In the genomic region with DNA sequence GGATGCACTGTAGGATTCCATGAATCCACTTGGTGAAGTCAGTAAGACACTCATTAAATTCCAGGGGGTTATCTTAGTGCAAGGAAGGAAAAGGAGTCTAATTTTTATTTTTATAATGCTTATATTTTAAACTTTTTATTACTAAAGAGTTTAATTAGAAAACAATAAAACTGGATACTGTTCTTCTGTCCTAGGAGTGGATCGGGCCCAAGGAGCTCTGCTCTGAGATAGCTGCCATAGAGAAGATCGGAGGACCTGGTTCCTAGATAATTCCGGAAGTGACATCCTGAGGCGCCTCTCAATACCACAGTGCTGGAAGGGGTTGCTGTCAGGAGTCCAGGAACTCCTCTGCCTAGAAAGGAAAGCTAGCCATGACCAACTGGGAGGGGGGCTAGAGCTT, we compare ENCODE assay signal across 45 mouse cellular contexts. TPM values are rescaled to one million over a fixed set of nuclear protein-coding genes. Genes with fewer than 3 reads are reported as not detected.
"Had no signal": no experiment of that assay in that cellular context is flagged by ENCODE, and none has a peak within 500 bp of the region (broad histone marks: within the 10 kb centered on the region; RNA-seq: fewer than 3 reads in every experiment).

TSS of gene Gm5622 (plus strand) at position 301 of the 400 bp plus-strand sequence.

- ATAC-seq: liver, postnatal 0 days; lung, postnatal 0 days; midbrain, embryonic 13.5 days; midbrain, embryonic 15.5 days; midbrain, embryonic 16.5 days had no signal

- H3K9ac ChIP-seq: limb, embryonic 12.5 days; limb, embryonic 13.5 days; limb, embryonic 15.5 days; liver, embryonic 14.5 days; liver, embryonic 15.5 days; liver, postnatal 0 days; lung, embryonic 14.5 days; lung, embryonic 15.5 days; midbrain, embryonic 12.5 days; midbrain, embryonic 13.5 days; midbrain, embryonic 15.5 days had no signal

- H3K4me1 ChIP-seq: limb, embryonic 10.5 days; limb, embryonic 12.5 days; limb, embryonic 13.5 days; limb, embryonic 15.5 days; liver, embryonic 15.5 days; lung, embryonic 15.5 days; megakaryocyte, embryonic 14.5 days; midbrain, embryonic 10.5 days; midbrain, embryonic 12.5 days; midbrain, embryonic 13.5 days; midbrain, embryonic 15.5 days had no signal

- H3K9me3 ChIP-seq: limb, embryonic 10.5 days; limb, embryonic 12.5 days; limb, embryonic 13.5 days; limb, embryonic 15.5 days; liver, embryonic 15.5 days; lung, embryonic 15.5 days; megakaryocyte, embryonic 14.5 days; midbrain, embryonic 10.5 days; midbrain, embryonic 12.5 days; midbrain, embryonic 13.5 days; midbrain, embryonic 15.5 days had no signal

- H3K36me3 ChIP-seq: limb, embryonic 10.5 days; limb, embryonic 12.5 days; limb, embryonic 13.5 days; limb, embryonic 15.5 days; liver, embryonic 15.5 days; lung, embryonic 15.5 days; midbrain, embryonic 10.5 days; midbrain, embryonic 12.5 days; midbrain, embryonic 13.5 days; midbrain, embryonic 15.5 days had no signal

- DNase-seq: left cerebral cortex, postnatal 4 days; liver; liver, postnatal 0 days; lung, adult 18-20 months; lung, adult 2 months; lung, embryonic 14.5 days; lung, postnatal 10 days; lung, postnatal 14 days; lung, postnatal 36 days; lung, postnatal 4 days; midbrain, embryonic 14.5 days had no signal

- H3K27ac ChIP-seq: left cerebral cortex, adult 2 months; limb, embryonic 10.5 days; limb, embryonic 12.5 days; limb, embryonic 13.5 days; limb, embryonic 15.5 days; liver, embryonic 14.5 days; liver, embryonic 15.5 days; lung, embryonic 15.5 days; macrophage; midbrain, embryonic 10.5 days; midbrain, embryonic 12.5 days; midbrain, embryonic 13.5 days; midbrain, embryonic 15.5 days had no signal

- H3K4me2 ChIP-seq: limb, embryonic 12.5 days; limb, embryonic 13.5 days; limb, embryonic 15.5 days; liver, embryonic 11.5 days; liver, embryonic 15.5 days; lung, embryonic 14.5 days; lung, embryonic 15.5 days; midbrain, embryonic 11.5 days; midbrain, embryonic 12.5 days; midbrain, embryonic 13.5 days; midbrain, embryonic 15.5 days had no signal

- H3K4me3 ChIP-seq: left cerebral cortex, adult 2 months; limb, embryonic 10.5 days; limb, embryonic 12.5 days; limb, embryonic 13.5 days; limb, embryonic 15.5 days; liver, embryonic 15.5 days; lung, embryonic 15.5 days; megakaryocyte, embryonic 14.5 days; midbrain, embryonic 10.5 days; midbrain, embryonic 12.5 days; midbrain, embryonic 13.5 days; midbrain, embryonic 15.5 days; myocyte had no signal

- H3K27me3 ChIP-seq: limb, embryonic 12.5 days; limb, embryonic 13.5 days; limb, embryonic 15.5 days; liver, embryonic 15.5 days; lung, embryonic 15.5 days; megakaryocyte, embryonic 14.5 days; midbrain, embryonic 12.5 days; midbrain, embryonic 13.5 days; midbrain, embryonic 15.5 days had no signal

RNA-seq across cellular contexts. Expression of gene Gm5622, which starts in this region (rescaled TPM):
- total RNA-seq: left cerebral cortex, adult 18-20 months; left cerebral cortex, adult 2 months; left cerebral cortex, adult 8-10 months; left cerebral cortex, postnatal 10 days; left cerebral cortex, postnatal 14 days; left cerebral cortex, postnatal 25 days; left cerebral cortex, postnatal 36 days; left cerebral cortex, postnatal 4 days; megakaryocyte progenitor cell, adult 5-6 weeks; megakaryocyte, adult 5-6 weeks; megakaryocyte-erythroid progenitor cell, adult 5-6 weeks; midbrain, postnatal 0 days; monocyte, adult 5-6 weeks had no signal
- polyA plus RNA-seq: limb, embryonic 10.5 days; limb, embryonic 11.5 days; limb, embryonic 12.5 days; limb, embryonic 13.5 days; limb, embryonic 14.5 days; limb, embryonic 15.5 days; liver, adult 2 months; lung, adult 2 months; lung, embryonic 14.5 days; lung, embryonic 15.5 days; lung, embryonic 16.5 days; lung, postnatal 0 days; macrophage; midbrain, embryonic 10.5 days; midbrain, embryonic 11.5 days; midbrain, embryonic 12.5 days; midbrain, embryonic 13.5 days; midbrain, embryonic 14.5 days; midbrain, embryonic 15.5 days; midbrain, embryonic 16.5 days; midbrain, postnatal 0 days; myocyte had no signal
